Mouse (Mus musculus) gastrocnemius, postnatal 25 days (tissue): ENCODE measurements around the gene Kntc1. TPM values are rescaled to one million over a fixed set of nuclear protein-coding genes. Genes with fewer than 3 reads are reported as not detected.
"Not testable (repeated sequence)": the region's sequence is repeated elsewhere in the genome, so short reads cannot be mapped to it uniquely, and the experiment has no call there.

ENCODE experiments used
- DNase-seq: peaks from one replicate; pipeline ENCODE4 v3.0.0; 2022
- long read RNA-seq, 2 experiments: library from polyadenylated mRNA; stranded (forward); transcript quantifications; one replicate each; pipeline ENCODE4 v2.0.0; 2021
- total RNA-seq, 2 experiments: library from RNA; stranded (reverse); gene quantifications; 1 replicate in 1 of 2; 2 replicates in 1 of 2; pipeline ENCODE4 v1.2.3; 2021

Gene Kntc1
- under 1 TPM; 0.28 to 0.99 TPM for total RNA-seq
- long read RNA-seq, experiment 1 = 0 reads
- long read RNA-seq, experiment 2 = 0 reads

GRCm38 (mm10) chr5:123749065-123750064 lies at the start of gene Kntc1, which contains the start of gene Rsrc2:
Gene Kntc1 (plus strand): TSS chr5:123749716.
Gene Rsrc2 (minus strand): TSS chr5:123749414.
- DNase-seq = peak; percentile 98

- DNase-seq = peak; percentile 79
These were observed 48.9 kb upstream of the Kntc1 start for GRCm38 (mm10) chr5:123700625-123701024.

- DNase-seq = peak; percentile 34
These were observed 40.9 kb upstream of the Kntc1 start for GRCm38 (mm10) chr5:123708598-123708997.

- no peak for DNase-seq
These were observed 39.9 kb upstream of the Kntc1 start for GRCm38 (mm10) chr5:123709571-123709970.

- no peak for DNase-seq
These were observed 35.7 kb upstream of the Kntc1 start for GRCm38 (mm10) chr5:123713782-123714181.

GRCm38 (mm10) chr5:123714622-123715021 lies 34.9 kb upstream of the Kntc1 start:
- DNase-seq = no peak

- DNase-seq = peak; percentile 95
These were observed 28.9 kb upstream of the Kntc1 start, which contains the start of gene Zcchc8 for GRCm38 (mm10) chr5:123720328-123721311. Gene Zcchc8 (minus strand): TSS chr5:123721100.

GRCm38 (mm10) chr5:123723816-123724215 lies 25.7 kb upstream of the Kntc1 start:
- not testable (repeated sequence) for DNase-seq

- DNase-seq = peak; percentile 43
These were observed 18.5 kb upstream of the Kntc1 start for GRCm38 (mm10) chr5:123730981-123731380.

GRCm38 (mm10) chr5:123744358-123744757 lies 5.2 kb upstream of the Kntc1 start:
- no peak for DNase-seq

- no peak for DNase-seq
These were observed 3.3 kb upstream of the Kntc1 start for GRCm38 (mm10) chr5:123746253-123746652.

GRCm38 (mm10) chr5:123747604-123748003 lies 1.9 kb upstream of the Kntc1 start:
- no peak for DNase-seq

- DNase-seq = no peak
These were observed 1.0 kb upstream of the Kntc1 start for GRCm38 (mm10) chr5:123748339-123749064.

- DNase-seq = no peak
These were observed 16.0 kb downstream of the Kntc1 start for GRCm38 (mm10) chr5:123765506-123765905.

- not testable (repeated sequence) for DNase-seq
These were observed 16.9 kb downstream of the Kntc1 start for GRCm38 (mm10) chr5:123766455-123766854.

GRCm38 (mm10) chr5:123773441-123773840 lies 23.9 kb downstream of the Kntc1 start:
- no peak for DNase-seq

GRCm38 (mm10) chr5:123780716-123781115 lies 31.2 kb downstream of the Kntc1 start:
- no peak for DNase-seq

- DNase-seq = no peak
These were observed 32.3 kb downstream of the Kntc1 start for GRCm38 (mm10) chr5:123781864-123782263.

GRCm38 (mm10) chr5:123788976-123789375 lies 39.5 kb downstream of the Kntc1 start:
- no peak for DNase-seq

- DNase-seq = no peak
These were observed 43.6 kb downstream of the Kntc1 start for GRCm38 (mm10) chr5:123793081-123793480.

- no peak for DNase-seq
These were observed 56.8 kb downstream of the Kntc1 start for GRCm38 (mm10) chr5:123806334-123806733.
